Mouse (Mus musculus) adrenal gland, postnatal 4 days (tissue): ENCODE measurements around the gene Tbc1d1. TPM values are rescaled to one million over a fixed set of nuclear protein-coding genes. Genes with fewer than 3 reads are reported as not detected.
"Not testable (repeated sequence)": the region's sequence is repeated elsewhere in the genome, so short reads cannot be mapped to it uniquely, and the experiment has no call there.

Experiments used
- DNase-seq, 2 experiments: peaks; one replicate each; pipeline ENCODE4 v3.0.0; 2021 to 2022; ENCODE audit warnings: low spot score in 2 of 2, mixed read lengths in 2 of 2
- total RNA-seq, 2 experiments: library from RNA; stranded (reverse); gene quantifications; 2 replicates each; pipeline ENCODE4 v1.2.3; 2021

Tbc1d1 gene
- total RNA-seq, 2 experiments from 2014 or later: 20.2 to 26.7 TPM

GRCm38 (mm10) chr5:64301246-64301645, 145.1 kb downstream of the Tbc1d1 start:
- no peak for DNase-seq

- no peak for DNase-seq
Measured at GRCm38 (mm10) chr5:64307289-64307688, 151.2 kb downstream of the Tbc1d1 start.

- no peak for DNase-seq
Measured at GRCm38 (mm10) chr5:64312295-64312694, 156.2 kb downstream of the Tbc1d1 start.

GRCm38 (mm10) chr5:64313481-64313880, 157.4 kb downstream of the Tbc1d1 start:
- no peak for DNase-seq

- DNase-seq: no peak
Measured at GRCm38 (mm10) chr5:64314288-64315052, 158.4 kb downstream of the Tbc1d1 start.

GRCm38 (mm10) chr5:64315088-64315487, 159.0 kb downstream of the Tbc1d1 start:
- DNase-seq: no peak

- no peak for DNase-seq
Measured at GRCm38 (mm10) chr5:64323286-64323685, 167.2 kb downstream of the Tbc1d1 start.

- DNase-seq: no peak
Measured at GRCm38 (mm10) chr5:64324353-64324752, 168.2 kb downstream of the Tbc1d1 start.

GRCm38 (mm10) chr5:64324920-64325319, 168.8 kb downstream of the Tbc1d1 start:
- DNase-seq: no peak

GRCm38 (mm10) chr5:64325741-64326355, 169.7 kb downstream of the Tbc1d1 start:
- no peak for DNase-seq

GRCm38 (mm10) chr5:64326427-64327181, 170.5 kb downstream of the Tbc1d1 start:
- DNase-seq: peak in 1 of 2 experiments; percentile 21

GRCm38 (mm10) chr5:64327212-64327902, 171.3 kb downstream of the Tbc1d1 start:
- no peak for DNase-seq

- DNase-seq: no peak
Measured at GRCm38 (mm10) chr5:64336767-64337408, 180.8 kb downstream of the Tbc1d1 start.

GRCm38 (mm10) chr5:64338795-64339194, 182.7 kb downstream of the Tbc1d1 start:
- DNase-seq: not testable (repeated sequence)

- no peak for DNase-seq
Measured at GRCm38 (mm10) chr5:64340366-64340765, 184.3 kb downstream of the Tbc1d1 start.

- no peak for DNase-seq
Measured at GRCm38 (mm10) chr5:64341671-64342070, 185.6 kb downstream of the Tbc1d1 start.

GRCm38 (mm10) chr5:64342138-64342537, 186.0 kb downstream of the Tbc1d1 start:
- no peak for DNase-seq

GRCm38 (mm10) chr5:64343972-64344700, 188.0 kb downstream of the Tbc1d1 start:
- no peak for DNase-seq

- no peak for DNase-seq
Measured at GRCm38 (mm10) chr5:64345181-64345735, 189.2 kb downstream of the Tbc1d1 start.

GRCm38 (mm10) chr5:64345761-64346160, 189.7 kb downstream of the Tbc1d1 start:
- no peak for DNase-seq
